Mouse (Mus musculus): Measurements from ENCODE around the gene Pamr1. TPM values are rescaled to one million over a fixed set of nuclear protein-coding genes. Genes with fewer than 3 reads are reported as not detected.

Pamr1 gene
- polyA plus RNA-seq (2012; fragmentation: generic; extraction: Trizol) = under 1 TPM in 1 of 2 experiments, not detected in 1; 0.09 TPM

GRCm38 (mm10) chr2:102549611-102550266 lies at the start of gene Pamr1:
Gene Pamr1 (plus strand): TSS chr2:102550012.

GRCm38 (mm10) chr2:102658163-102658660 lies 108.4 kb downstream of the Pamr1 start, which contains the start of gene Slc1a2:
Gene Slc1a2 (plus strand): TSS chr2:102658659.

Other genes starting within 250 kb of the Pamr1 start
- 1 to 10 TPM in 1 of 2 experiments, under 1 TPM in 1; 0.39 to 5.0 TPM for gene Trim44, start 142.2 kb upstream of the Pamr1 start, polyA plus RNA-seq (2012; fragmentation: generic; extraction: Trizol)
- under 1 TPM; 0.22 to 0.67 TPM for gene Fjx1, start 97.5 kb upstream of the Pamr1 start, polyA plus RNA-seq (2012; fragmentation: generic; extraction: Trizol)
- under 1 TPM; 0.04 to 0.09 TPM for gene Slc1a2, start 108.6 kb downstream of the Pamr1 start, polyA plus RNA-seq (2012; fragmentation: generic; extraction: Trizol)

All from C3H10T1/2 (cell line).